Mouse (Mus musculus): ENCODE measurements at regions not wholly inside any gene's neighbourhood (a gene's known extent, or its start where the extent isn't known, plus 50 kb on each side); places are given as distances from the start of the nearest gene placed in this dataset.
"Not testable (repeated sequence)": the region's sequence is repeated elsewhere in the genome, so short reads cannot be mapped to it uniquely, and the experiment has no call there.

DNA sequence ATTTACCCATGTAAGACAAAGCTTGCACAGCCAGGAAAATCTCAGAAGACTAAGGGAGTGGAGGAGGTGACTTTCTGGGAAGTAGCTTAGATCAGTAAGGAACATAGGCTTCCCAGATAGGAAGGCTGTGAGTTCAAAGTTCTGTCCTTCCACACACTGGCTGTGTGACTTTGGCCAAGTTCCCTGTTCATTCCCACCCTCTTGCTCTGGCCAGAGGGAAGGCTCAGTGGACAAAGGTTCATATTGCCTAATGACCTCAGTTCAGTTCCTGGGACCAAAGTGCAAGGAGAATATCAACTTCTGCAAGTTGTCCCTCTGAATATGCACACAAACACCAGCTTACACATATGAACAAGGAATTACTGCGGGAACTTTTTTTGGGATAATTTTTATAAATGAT, 255.6 kb upstream of the Pik3r1 start:
- DNase-seq (ENCODE audit: low read depth, low spot score): no peak

DNA sequence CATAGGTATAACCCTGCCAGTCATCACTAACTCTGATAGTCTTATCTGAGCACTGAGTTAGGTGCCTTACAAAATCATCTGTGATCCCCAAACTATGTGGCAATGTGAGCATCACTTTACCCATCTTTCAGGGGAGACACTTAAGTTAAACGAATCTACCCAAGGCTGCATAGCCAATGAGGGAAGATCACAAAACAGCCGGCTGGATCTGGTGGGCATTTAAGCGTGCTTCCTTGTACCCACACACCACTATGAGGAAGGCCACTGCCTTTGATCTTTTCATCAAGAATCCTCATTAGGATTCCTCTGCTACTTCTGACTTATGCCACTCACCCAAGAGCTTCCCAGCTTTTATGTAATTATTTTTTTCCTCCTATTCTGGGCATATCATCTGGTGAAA, 257.1 kb upstream of the Pik3r1 start:
- no peak for DNase-seq (ENCODE audit: low read depth, low spot score)

GRCm38 (mm10) chr13:102025547-102025946, 257.5 kb upstream of the Pik3r1 start:
- not testable (repeated sequence) for DNase-seq (ENCODE audit: low read depth, low spot score)

DNA sequence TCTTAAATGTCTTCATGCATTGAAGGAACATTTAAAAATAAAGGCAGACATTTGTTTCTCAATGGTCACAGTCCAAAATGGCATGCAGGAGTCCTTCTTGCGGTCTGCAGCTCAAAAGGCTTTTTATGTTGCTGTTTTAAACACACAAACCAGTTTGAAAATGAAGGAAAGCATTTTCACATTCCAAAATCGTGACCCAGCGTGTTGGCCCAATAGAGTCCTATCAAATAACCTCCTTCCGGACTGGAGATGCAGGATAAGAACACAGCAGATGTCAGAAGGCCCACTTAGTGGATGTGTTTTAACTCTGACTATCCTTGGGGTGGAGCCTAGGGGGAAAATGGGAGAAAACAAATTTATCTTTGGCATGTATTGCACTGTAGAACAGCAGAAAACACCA, 263.4 kb upstream of the Pik3r1 start:
- peak; percentile 47 for DNase-seq (ENCODE audit: low read depth, low spot score)

DNA sequence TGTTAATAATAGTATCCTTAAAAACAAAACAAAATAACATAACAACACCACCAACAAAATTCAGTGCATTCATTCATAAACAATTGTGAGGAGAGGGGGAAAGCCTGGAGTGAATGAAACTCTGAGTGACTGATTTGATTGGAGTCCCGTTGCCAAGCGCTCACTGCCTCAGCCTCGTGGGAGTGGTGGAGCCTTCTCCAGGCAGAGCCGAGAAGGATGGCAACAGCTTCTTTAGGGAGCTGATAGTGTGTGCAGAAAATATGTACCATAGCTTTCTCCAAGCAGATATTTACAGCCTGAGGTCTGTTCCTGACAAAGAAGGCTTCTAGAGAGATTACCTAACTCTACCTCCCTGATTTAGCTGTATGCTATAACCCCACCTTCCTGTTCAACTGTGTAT, 266.5 kb upstream of the Pik3r1 start:
- no peak for DNase-seq (ENCODE audit: low read depth, low spot score)

DNA sequence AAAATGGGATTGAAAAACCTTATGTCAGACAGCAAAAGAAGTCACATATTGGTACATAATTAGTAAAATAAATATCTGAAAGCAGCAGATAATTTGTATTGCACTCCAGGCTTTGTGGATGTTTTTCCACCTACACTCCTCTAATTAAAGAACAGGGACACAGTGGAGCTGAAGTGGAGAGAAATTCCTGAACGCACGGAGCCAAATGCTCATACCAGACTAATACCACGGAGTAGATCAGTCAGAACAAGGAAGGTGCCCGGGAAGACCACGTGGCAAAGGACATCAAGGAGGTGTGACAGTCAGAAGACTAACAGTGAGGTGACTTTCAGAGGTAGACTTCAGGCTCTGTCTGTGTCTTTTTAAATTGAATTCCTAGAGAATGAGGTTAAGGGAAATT, 268.0 kb upstream of the Pik3r1 start:
- no peak for DNase-seq (ENCODE audit: low read depth, low spot score)

- no peak for DNase-seq (ENCODE audit: low read depth, low spot score)
These were observed 269.0 kb upstream of the Pik3r1 start for GRCm38 (mm10) chr13:102036819-102037624.

- DNase-seq (ENCODE audit: low read depth, low spot score): no peak
These were observed 292.2 kb upstream of the Pik3r1 start for GRCm38 (mm10) chr13:102060213-102060612.

DNA sequence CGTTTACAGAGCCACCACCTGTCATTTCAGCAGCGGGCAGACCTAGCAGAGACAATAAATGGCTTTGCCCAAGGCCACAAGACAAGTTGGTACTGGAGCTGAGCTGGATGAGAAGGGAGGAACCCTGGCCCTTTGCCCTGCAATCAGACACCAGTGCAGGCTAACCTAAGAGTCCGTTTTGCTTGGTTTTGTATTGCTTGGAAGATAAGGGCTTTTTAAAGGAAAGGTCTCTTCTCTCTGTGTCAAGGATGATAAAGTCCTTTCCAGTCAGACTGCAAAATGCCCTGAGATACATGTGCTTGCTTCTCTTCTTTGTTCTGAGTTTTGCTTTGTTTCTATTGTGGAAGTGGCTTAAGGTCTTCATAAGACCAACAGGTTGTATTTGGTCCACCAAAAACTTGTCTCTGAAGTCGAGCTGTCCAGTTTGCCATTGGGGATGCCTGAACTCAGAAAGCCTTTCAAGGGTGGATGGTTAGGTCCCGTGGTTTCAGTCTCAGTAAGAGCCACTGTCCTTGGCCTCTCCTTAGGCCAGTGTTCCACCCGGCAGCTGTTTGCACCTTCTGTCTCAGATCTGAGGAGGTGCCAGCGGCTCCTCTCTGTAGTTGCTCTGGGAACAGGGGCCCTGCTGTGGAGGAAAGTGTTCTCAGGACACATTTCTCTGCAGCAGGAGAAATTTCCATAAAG, 296.7 kb upstream of the Pik3r1 start:
- no peak for DNase-seq (ENCODE audit: low read depth, low spot score)

DNA sequence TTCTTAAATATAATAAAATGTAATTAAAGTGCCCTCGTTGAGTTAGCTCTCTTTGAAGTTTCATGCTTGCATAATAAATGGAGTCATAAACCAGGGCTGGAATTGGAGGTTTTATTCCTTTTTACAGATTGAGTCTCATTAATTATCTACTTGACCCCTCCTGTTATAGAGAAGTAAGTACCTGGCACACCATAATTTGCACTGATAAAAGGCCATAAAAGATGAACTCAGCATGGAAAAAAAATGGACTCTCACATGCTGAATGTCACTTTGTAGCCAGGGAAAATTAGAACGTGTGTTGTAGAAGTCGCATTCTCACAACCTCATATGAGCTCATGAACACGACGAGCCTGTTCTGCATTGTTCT, 297.2 kb upstream of the Pik3r1 start:
- DNase-seq (ENCODE audit: low read depth, low spot score): no peak

GRCm38 (mm10) chr13:102065796-102066195, 297.8 kb upstream of the Pik3r1 start:
- no peak for DNase-seq (ENCODE audit: low read depth, low spot score)

GRCm38 (mm10) chr13:102070740-102071139, 302.7 kb upstream of the Pik3r1 start:
- no peak for DNase-seq (ENCODE audit: low read depth, low spot score)

DNA sequence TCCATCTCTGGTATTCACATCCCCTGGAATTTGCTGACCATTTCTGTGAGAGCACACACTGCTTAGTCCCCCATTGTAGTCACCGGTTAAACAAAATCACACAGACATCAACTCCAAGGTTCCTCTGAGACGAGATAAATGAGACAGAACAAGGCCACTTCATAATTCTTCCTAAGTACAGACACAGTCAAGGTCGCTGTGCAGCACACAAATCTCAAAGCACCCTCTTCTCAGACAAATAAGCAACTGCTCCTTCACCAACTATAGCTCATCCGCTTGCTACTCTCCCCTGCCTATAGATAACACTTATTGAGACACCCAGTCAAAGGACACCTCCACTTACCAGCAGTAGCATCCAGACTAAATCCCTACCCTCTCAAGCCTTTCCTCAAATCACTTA, 304.3 kb upstream of the Pik3r1 start:
- DNase-seq (ENCODE audit: low read depth, low spot score): no peak

DNA sequence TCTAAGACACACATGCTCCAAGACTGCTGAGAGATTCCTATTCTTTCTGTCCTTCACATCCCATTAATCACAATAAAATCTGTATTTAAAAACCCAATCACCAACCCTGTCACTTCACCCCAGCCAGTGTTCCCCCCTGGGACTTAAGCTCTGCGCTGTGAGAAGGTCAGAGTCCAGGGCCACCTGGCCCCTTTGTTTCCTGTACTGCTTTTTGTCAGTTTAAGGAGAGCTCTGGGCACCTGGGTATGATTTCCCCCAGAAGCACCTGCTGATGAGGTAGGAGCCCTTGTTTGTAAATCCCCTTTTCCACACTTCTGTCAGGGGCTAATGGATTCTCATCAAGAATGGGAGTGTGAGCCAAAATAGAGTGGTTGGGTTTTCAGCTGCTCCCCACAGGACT, 319.7 kb upstream of the Pik3r1 start:
- no peak for DNase-seq (ENCODE audit: low read depth, low spot score)

DNA sequence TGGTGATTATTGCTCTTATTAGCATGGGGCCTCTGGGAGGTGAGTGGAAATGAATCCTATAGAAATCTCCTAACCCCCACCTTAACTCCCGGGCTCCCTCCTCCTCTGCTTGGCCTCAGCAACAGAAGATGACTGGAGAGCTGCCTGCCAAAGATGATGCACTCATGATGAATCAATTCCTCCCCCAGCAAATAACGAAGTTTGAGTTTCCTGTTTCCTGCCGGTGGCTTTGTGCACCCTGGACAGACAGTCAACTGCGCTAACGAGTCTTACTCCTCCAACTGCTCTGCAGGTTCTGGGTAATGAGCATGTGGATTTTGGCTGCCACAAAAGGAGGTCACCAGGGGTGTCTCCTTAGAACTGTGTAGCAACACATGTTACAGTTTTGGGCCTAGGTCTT, 321.5 kb upstream of the Pik3r1 start:
- no peak for DNase-seq (ENCODE audit: low read depth, low spot score)

DNA sequence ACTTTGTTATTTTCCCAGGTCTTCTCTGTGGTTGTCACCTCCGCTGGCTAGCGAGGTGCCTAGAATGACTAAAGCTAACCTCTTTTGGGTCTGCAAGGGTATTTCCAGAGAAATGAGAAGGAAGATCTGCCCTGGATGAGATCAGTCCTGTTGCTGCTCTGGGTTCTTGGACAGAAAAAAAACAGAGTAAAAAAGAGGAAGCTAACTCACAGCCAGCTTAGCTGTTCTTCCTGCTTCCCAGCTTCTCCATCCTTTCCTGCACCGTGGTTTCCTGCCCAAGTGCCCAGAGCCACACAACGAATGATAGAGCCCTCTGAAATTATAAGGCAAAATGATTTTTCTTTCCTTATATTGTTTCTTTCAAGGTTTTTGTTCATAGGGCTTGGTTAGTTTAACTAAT, 326.2 kb upstream of the Pik3r1 start:
- no peak for DNase-seq (ENCODE audit: low read depth, low spot score)

GRCm38 (mm10) chr13:102103161-102103560, 335.1 kb upstream of the Pik3r1 start:
- DNase-seq (ENCODE audit: low read depth, low spot score): no peak

GRCm38 (mm10) chr13:102106188-102106587, 338.2 kb upstream of the Pik3r1 start:
- no peak for DNase-seq (ENCODE audit: low read depth, low spot score)

DNA sequence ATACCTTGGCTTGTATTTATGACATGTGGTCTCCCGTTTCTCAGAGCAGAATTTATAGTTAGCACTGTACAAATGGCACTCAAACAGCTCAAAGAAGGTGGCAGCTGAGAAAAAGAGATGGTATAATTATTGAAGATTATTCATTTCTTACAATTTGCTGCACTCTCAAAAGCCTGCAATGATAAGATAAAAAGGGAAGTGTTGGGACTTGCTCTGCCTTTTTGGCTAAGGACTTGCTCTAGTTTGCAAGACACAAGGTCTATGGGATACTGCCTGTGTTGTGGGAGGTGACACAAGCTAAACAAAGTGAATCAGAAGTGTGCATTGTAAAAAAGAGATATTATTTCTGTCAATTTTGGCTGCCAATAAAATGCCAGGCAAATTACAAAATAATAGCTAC, 340.2 kb upstream of the Pik3r1 start:
- no peak for DNase-seq (ENCODE audit: low read depth, low spot score)

DNA sequence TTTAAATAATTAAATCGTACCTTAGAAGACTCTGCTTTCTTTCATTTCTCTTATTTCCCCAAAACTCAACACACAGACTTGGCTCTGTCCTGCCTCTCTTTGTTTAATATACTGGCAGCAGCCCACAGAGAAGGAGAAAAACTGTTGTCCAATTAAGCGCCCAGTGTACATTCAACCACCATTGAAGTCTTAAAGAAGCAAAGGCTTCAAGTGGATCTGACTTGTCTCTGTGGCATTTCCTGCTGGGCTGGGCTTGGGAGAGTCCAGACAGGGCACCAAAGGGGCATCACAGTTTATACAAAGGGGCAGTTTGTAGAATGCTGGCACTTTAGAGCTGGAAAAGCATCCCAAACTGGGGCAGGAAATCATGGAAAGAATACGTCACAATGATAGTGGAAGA, 340.9 kb upstream of the Pik3r1 start:
- no peak for DNase-seq (ENCODE audit: low read depth, low spot score)

DNA sequence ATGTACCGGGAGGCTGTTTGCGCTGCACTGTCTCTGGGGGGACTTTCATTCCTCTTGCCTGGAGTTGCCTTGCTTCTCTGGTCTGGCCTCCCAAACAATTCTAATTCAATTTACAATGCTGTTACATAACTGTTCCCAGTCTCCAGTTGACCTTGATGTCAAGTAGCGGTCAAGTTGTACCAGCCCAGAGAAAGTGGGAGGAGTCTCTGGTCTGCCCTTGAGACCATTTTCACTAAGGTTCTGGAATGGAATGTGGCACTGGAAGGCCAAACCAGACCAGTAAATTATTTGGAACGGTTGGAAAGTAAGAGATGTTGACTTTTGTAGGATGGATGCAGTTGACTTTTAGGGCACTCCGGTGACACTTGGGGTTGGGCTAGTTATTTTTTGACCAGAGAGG, 345.9 kb upstream of the Pik3r1 start:
- DNase-seq (ENCODE audit: low read depth, low spot score): peak; percentile 87

- DNase-seq (ENCODE audit: low read depth, low spot score): peak; percentile 56
These were observed 354.3 kb upstream of the Pik3r1 start for GRCm38 (mm10) chr13:102122341-102122740.

DNA sequence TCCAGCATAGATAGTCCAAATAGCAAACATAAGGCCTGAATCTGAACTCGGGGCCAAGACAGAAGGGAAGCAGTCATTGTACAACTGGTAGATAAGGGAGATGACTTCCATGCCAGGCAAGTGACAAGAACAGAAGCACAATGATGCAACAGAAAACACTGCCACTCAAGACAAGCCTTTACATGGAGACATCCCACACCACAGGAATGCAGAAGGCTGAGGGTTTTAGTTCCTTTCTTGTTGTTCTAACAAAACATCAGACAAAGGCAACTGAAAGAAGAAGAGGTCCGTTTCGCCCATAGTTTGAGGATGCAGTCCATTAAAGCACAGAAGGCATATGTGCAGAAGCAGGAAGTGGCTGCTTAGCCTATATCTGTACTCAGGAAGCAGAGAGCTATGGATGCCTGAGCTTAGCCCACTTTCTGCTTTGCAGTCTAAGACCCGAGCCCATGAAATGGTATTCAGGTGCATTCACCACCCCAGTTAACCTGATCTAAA, 360.0 kb upstream of the Pik3r1 start:
- no peak for DNase-seq (ENCODE audit: low read depth, low spot score)
